Mouse (Mus musculus) liver, postnatal 0 days (tissue): ENCODE measurements around the gene Ccdc82. TPM values are rescaled to one million over a fixed set of nuclear protein-coding genes. Genes with fewer than 3 reads are reported as not detected.

Experiments used
- ATAC-seq: fragments of 200-750 bp; cut with Nextera tagmentation; 2 replicates; pipeline ENCODE4 v1.8.0; 2017; ENCODE audit warnings: mild to moderate bottlenecking, moderate library complexity
- DNase-seq: peaks from one replicate; pipeline ENCODE4 v3.0.0-alpha.2; 2016
- H3K27ac ChIP-seq: fragments of 300-500 bp; sonication (generic); 2 replicates; pipeline ENCODE4 v1.5.1; 2014; ENCODE audit warnings: antibody characterized with exemption, moderate library complexity, mild to moderate bottlenecking, low read depth
- H3K27me3 ChIP-seq: fragments of 300-500 bp; sonication (generic); 2 replicates; pipeline ENCODE4 v1.6.1; 2014; ENCODE audit warnings: low read length, control low read depth, mixed read lengths; ENCODE audit not compliant: insufficient read depth
- H3K36me3 ChIP-seq: fragments of 300-500 bp; sonication (generic); replicated peaks from 2 replicates; pipeline ENCODE4 v1.6.1; 2014; ENCODE audit warnings: mild to moderate bottlenecking, control low read depth, low read length, moderate library complexity, mixed read lengths; ENCODE audit not compliant: insufficient read depth
- H3K4me1 ChIP-seq: fragments of 300-500 bp; sonication (generic); 2 replicates; pipeline ENCODE4 v1.6.1; 2014; ENCODE audit warnings: antibody characterized with exemption, mild to moderate bottlenecking, control low read depth; ENCODE audit not compliant: insufficient read depth
- H3K4me2 ChIP-seq: fragments of 300-500 bp; sonication (generic); 2 replicates; pipeline ENCODE4 v1.6.1; 2014; ENCODE audit warnings: low read depth, mild to moderate bottlenecking, low read length, moderate library complexity, mixed read lengths
- H3K4me3 ChIP-seq: fragments of 300-500 bp; sonication (generic); 2 replicates; pipeline ENCODE4 v1.5.1; 2014; ENCODE audit warnings: low read depth, low read length
- H3K9ac ChIP-seq: fragments of 300-500 bp; sonication (generic); replicated peaks from 2 replicates; pipeline ENCODE4 v1.6.1; 2014; ENCODE audit warnings: mild to moderate bottlenecking, moderate library complexity
- H3K9me3 ChIP-seq: fragments of 300-500 bp; sonication (generic); 2 replicates; pipeline ENCODE4 v1.6.1; 2016; ENCODE audit warnings: mild to moderate bottlenecking, control low read depth, low read length, mixed read lengths
- CTCF ChIP-seq: sonication (generic); IDR thresholded peaks from 2 replicates; pipeline ENCODE4 v1.5.1; 2016; ENCODE audit warnings: antibody characterized with exemption, low read depth
- EP300 ChIP-seq: IDR thresholded peaks from 2 replicates; pipeline ENCODE4 v1.6.1; 2016; ENCODE audit warnings: antibody characterized with exemption, low read depth, mild to moderate bottlenecking
- WGBS: fragments of 180-500 bp; shearing (Covaris S2); extraction: QIAGEN DNeasy Blood & Tissue Kit; methylation state at CpG from one replicate; pipeline ENCODE4 v1.1.7; 2014; ENCODE audit not compliant: insufficient replicate concordance; 5-methylcytosine and 5-hydroxymethylcytosine counted together
- polyA plus RNA-seq: library from polyadenylated mRNA; unstranded; fragments of >200 nt; fragmentation: Nextera tagmentation; extraction: Ambion mirVana; gene quantifications from 2 replicates; pipeline ENCODE4 v1.2.1, GENCODE M21; 2015

The Ccdc82 gene
- polyA plus RNA-seq, 1 experiment from 2014 or later = 4.7 TPM

DNA sequence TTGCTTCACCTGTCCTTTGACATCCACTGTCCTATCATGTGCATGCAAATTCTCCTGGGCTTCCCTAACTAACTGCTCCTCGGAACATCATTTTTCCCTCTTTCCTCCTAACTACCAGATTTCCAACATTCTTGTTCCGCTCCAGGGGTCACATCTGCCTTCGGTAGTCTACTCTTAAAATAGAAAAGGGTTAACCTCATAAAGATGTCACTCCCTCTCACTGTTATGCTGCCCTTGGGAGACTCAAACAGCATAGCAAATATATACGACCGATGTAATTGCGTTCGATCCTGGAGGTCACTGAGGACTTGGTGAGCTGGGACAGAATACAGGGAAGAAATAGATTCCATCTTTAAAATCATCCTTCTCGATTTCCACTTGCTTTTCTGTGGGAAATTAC is 62.0 kb downstream of the Ccdc82 start:
- Histone ChIP-seq H3K9ac (no peak overlapping the region), H3K27ac (no peak overlapping the region), H3K27me3 (no peaks in the 10 kb centered on the region), H3K9me3 (no peaks in the 10 kb centered on the region), H3K4me3 (no peak overlapping the region), H3K4me1 (0 out of 2 replicates have a peak, but pooled peaks cover 3% of the 10 kb centered on the region), H3K36me3 (no peaks in the 10 kb centered on the region), H3K4me2 (no peak overlapping the region)
- TF ChIP-seq EP300 = no peak
- no peak for TF ChIP-seq CTCF
- 84% methylated on average over 8 of the region's 8 CpGs for WGBS
- no peak for ATAC-seq
- no peak for DNase-seq

DNA sequence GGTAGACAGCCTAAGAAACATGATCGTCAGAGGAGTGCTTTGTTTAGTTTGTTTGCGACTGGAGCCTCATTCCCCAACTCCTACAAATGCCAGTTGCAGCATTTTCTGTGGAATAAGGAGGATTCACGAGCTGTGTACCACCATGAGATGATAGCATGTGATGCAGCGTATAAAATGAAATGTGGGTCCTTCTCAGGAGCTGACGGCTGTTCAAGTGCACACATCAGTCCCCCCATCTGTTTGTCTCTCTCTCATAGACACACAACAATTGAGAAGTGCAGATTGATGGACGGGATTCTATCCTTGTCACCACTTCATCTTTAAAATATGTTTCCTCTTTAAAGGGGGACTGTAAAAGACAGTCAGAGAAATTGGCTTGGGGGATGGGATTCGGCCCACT is 63.1 kb downstream of the Ccdc82 start:
- Histone ChIP-seq H3K9me3 (no peaks in the 10 kb centered on the region), H3K9ac (no peak overlapping the region), H3K4me3 (no peak overlapping the region), H3K27me3 (no peaks in the 10 kb centered on the region), H3K27ac (no peak overlapping the region), H3K4me2 (no peak overlapping the region), H3K4me1 (no peaks in the 10 kb centered on the region), H3K36me3 (no peaks in the 10 kb centered on the region)
- TF ChIP-seq CTCF = no peak
- no peak for TF ChIP-seq EP300
- no peak for DNase-seq
- WGBS = 63% methylated on average over 7 of the region's 7 CpGs
- ATAC-seq = no peak

DNA sequence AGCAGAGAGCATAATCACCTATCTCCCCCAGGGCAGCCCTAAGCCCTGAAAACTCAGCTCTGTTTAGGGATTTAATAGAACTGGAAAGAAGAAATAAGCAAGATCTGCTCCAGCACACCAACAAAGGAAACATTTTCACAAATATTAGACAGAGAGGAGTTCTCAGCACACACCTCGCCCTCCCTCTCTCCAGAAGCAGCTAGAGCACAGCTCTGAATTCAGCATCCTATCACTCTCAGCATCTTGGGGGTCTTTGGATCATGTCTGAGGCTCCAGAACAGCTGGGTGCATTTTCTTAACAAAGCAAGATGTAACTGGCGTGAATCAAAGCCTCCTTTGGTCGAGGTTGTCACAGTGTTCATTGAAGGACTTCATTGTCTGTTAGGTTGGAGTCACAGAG is 63.5 kb downstream of the Ccdc82 start:
- no peak for DNase-seq
- Histone ChIP-seq H3K9me3 (no peaks in the 10 kb centered on the region), H3K4me3 (no peak overlapping the region), H3K9ac (no peak overlapping the region), H3K4me2 (no peak overlapping the region), H3K36me3 (no peaks in the 10 kb centered on the region), H3K4me1 (no peaks in the 10 kb centered on the region), H3K27ac (no peak overlapping the region), H3K27me3 (no peaks in the 10 kb centered on the region)
- no peak for ATAC-seq
- TF ChIP-seq CTCF (no peak), EP300 (no peak)
- 60% methylated on average over 3 of the region's 3 CpGs for WGBS

DNA sequence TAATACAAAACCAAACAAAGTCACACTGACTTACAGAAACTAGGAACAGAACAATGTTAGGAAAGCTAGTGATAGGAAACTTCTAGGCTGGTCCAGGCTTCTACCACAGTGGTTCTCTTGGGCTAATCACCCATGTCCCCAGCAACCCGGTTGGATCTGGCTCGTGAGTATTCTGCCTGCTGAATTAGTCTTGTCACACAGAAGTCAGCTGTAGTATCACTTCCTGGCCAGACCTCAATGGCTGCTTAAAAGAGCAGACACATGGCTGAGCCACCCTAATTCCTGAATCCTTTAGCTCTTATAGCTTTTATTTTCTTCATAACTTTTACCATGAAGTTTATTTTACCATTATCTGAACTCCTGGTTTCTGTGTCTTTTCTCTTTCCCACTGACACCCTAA is 64.3 kb downstream of the Ccdc82 start:
- Histone ChIP-seq H3K4me1 (no peaks in the 10 kb centered on the region), H3K27ac (no peak overlapping the region), H3K27me3 (no peaks in the 10 kb centered on the region), H3K4me2 (no peak overlapping the region), H3K9ac (no peak overlapping the region), H3K36me3 (no peaks in the 10 kb centered on the region), H3K4me3 (no peak overlapping the region), H3K9me3 (no peaks in the 10 kb centered on the region)
- WGBS = 27% methylated on average over 2 of the region's 2 CpGs
- no peak for ATAC-seq
- DNase-seq = no peak
- TF ChIP-seq CTCF = no peak
- TF ChIP-seq EP300 = no peak

DNA sequence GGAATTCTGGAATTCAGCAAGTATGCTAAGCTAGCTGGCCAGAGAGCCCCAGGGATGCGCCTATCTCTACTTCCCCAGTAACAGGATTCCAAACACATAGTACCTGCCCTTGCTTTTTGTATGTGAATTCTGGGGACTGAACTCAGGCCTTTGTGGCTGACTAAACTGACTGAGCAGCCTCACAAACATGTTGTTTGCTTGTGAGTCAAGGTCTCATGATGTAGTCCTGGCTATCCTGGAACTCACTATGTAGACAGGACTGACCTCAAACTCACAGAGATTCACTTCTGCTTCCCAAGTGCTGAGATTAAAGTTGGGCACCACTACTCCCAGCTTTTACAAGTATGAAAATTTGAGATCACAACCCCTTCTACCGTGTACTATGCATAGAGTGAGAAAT is 67.2 kb downstream of the Ccdc82 start:
- TF ChIP-seq EP300 = no peak
- TF ChIP-seq CTCF = no peak
- Histone ChIP-seq H3K4me1 (no peaks in the 10 kb centered on the region), H3K4me2 (no peak overlapping the region), H3K9ac (no peak overlapping the region), H3K4me3 (no peak overlapping the region), H3K27ac (no peak overlapping the region), H3K9me3 (no peaks in the 10 kb centered on the region), H3K36me3 (no peaks in the 10 kb centered on the region), H3K27me3 (no peaks in the 10 kb centered on the region)
- ATAC-seq (no peak), DNase-seq (no peak)
- WGBS = 77% methylated on average over 2 of the region's 2 CpGs

DNA sequence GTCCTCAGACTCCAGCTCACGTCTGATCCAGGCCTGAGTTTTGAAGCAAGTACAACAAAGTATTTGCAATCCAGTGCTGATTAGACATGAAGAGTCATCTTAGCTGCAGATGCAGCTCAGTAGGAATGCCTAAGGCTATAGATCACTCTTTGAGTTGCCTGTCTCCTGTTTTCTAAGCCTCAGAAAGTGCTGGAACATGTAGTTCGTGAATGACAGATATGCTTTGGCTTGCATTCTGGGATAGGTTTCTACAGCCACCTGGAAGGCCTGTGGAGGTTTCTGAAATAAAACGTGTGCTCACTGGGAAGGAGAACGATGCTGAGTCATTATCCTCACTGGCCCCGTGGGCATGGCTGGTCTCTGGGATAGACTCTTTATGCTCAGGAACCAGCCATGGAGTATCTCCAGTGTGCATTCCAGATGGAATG is 67.8 kb downstream of the Ccdc82 start:
- WGBS = 64% methylated on average over 5 of the region's 5 CpGs

DNA sequence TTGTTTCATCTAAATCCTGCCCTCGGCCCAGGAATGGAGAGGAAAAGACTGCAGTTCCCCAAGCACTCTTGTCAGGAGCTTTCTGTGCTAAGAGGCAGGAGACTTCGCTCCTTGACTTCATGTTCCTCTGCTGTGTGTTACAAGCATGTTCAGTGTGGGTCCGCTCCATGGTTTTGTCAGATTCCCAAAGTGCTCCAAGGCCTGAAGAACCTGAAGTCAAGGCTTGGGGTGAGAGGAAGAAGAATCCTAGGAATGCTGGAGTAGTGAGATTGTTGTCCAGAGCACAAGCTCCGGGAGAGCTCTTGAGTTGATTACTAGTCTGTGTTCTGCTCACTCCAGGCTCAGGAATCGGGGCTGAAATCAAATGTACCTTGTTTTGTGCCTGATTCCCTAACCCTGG is 68.6 kb downstream of the Ccdc82 start:
- no peaks in the 10 kb centered on the region for H3K36me3 ChIP-seq

More for the DNA sequence above, 67.8 kb downstream of the Ccdc82 start:
- H3K27me3 ChIP-seq = no peaks in the 10 kb centered on the region
- no peaks in the 10 kb centered on the region for H3K36me3 ChIP-seq
- no peak for TF ChIP-seq CTCF
- no peak for TF ChIP-seq EP300
- DNase-seq = no peak
- H3K27ac ChIP-seq = no peak overlapping the region
- no peak overlapping the region for H3K4me2 ChIP-seq
- H3K9ac ChIP-seq = no peak overlapping the region
- ATAC-seq = no peak
- no peaks in the 10 kb centered on the region for H3K4me1 ChIP-seq
- no peak overlapping the region for H3K4me3 ChIP-seq
- no peaks in the 10 kb centered on the region for H3K9me3 ChIP-seq

More for the DNA sequence above, 68.6 kb downstream of the Ccdc82 start:
- WGBS = 72% methylated on average over 5 of the region's 5 CpGs
- Histone ChIP-seq H3K27ac (no peak overlapping the region), H3K4me1 (no peaks in the 10 kb centered on the region), H3K27me3 (no peaks in the 10 kb centered on the region), H3K4me3 (no peak overlapping the region), H3K9ac (no peak overlapping the region), H3K4me2 (no peak overlapping the region), H3K9me3 (no peaks in the 10 kb centered on the region)
- DNase-seq = no peak
- ATAC-seq = no peak
- no peak for TF ChIP-seq EP300
- no peak for TF ChIP-seq CTCF
